ENCODE assay signal across 8 mouse cellular contexts in the genomic region with DNA sequence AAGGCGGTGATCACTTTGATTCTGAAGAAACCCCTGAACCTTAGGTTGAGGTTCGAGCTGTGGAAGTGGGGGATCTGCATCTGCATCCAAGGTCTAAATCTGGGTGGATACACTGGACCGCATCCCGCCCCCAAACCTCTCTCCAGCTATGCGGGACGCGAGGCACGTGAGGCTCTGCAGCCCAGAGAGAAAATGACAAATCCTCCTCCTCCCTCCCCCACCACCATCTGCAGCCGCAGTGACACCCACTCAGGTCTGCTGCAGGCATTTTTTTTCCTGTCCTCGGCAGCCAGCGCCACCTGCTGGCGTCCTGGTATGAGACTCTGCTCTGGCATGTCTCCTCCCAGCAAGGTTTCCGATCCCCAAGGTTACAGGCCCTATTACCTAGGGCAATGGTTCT. TPM values are rescaled to one million over a fixed set of nuclear protein-coding genes. Genes with fewer than 3 reads are reported as not detected.
DNase-seq lines count a peak whose midpoint lies in the region; ATAC-seq lines count a peak whose summit lies in the region.

No protein-coding gene starts in this region.

- H3K36me3 ChIP-seq in forebrain, embryonic 13.5 days (ENCODE audit: poor library complexity, severe bottlenecking), result peaks cover 11% of the 10 kb centered on the region; the same call in 1 of the 2 replicates
- H3K36me3 ChIP-seq in hindbrain, embryonic 15.5 days, result no peaks in the 10 kb centered on the region

- WGBS in forebrain, embryonic 13.5 days, result 3% methylated on average over 12 of the region's 13 CpGs
- WGBS in hindbrain, embryonic 15.5 days, result 1% methylated on average over 12 of the region's 13 CpGs

- no peaks in the 10 kb centered on the region for H3K9me3 ChIP-seq in forebrain, embryonic 13.5 days (replicated peaks)
- no peaks in the 10 kb centered on the region for H3K9me3 ChIP-seq in hindbrain, embryonic 15.5 days

- peaks cover 26% of the 10 kb centered on the region for H3K27me3 ChIP-seq in forebrain, embryonic 13.5 days
- no peaks in the 10 kb centered on the region for H3K27me3 ChIP-seq in hindbrain, embryonic 15.5 days

- H3K4me2 ChIP-seq in forebrain, embryonic 13.5 days, result peak overlapping the region; percentile 77
- H3K4me2 ChIP-seq in hindbrain, embryonic 15.5 days, result peak overlapping the region; percentile 63

- peak; percentile 70 for DNase-seq in NIH3T3 (ENCODE audit: low read depth)
- peak; percentile 59 for DNase-seq in c-Kit-positive CD71-positive TER-119-positive erythroid progenitor cells, embryonic 14.5 days (ENCODE audit: low spot score)
- DNase-seq in layer of hippocampus, postnatal 25 days (ENCODE audit: extremely low spot score in 1 of 2, low spot score in 1 of 2), result peak; percentile 80 to 88
- peak; percentile 32 for DNase-seq in lung, postnatal 25 days (ENCODE audit: low spot score)
- peak; percentile 94 for DNase-seq in right cerebral cortex, adult 18-20 months
- DNase-seq in yolk sac, embryonic 10.5 days (ENCODE audit: low spot score), result peak; percentile 54

- peaks cover 62% of the 10 kb centered on the region for H3K4me1 ChIP-seq in forebrain, embryonic 13.5 days
- peaks cover 62% of the 10 kb centered on the region for H3K4me1 ChIP-seq in hindbrain, embryonic 15.5 days (replicated peaks)

- peak; percentile 59 for ATAC-seq in forebrain, embryonic 13.5 days
- peak; percentile 63 for ATAC-seq in hindbrain, embryonic 15.5 days (ENCODE audit: low FRiP score, low read depth)

- H3K9ac ChIP-seq in forebrain, embryonic 13.5 days, result peak overlapping the region; percentile 98
- peak overlapping the region; percentile 99 for H3K9ac ChIP-seq in hindbrain, embryonic 15.5 days

- peak overlapping the region; percentile 85 for H3K4me3 ChIP-seq in forebrain, embryonic 13.5 days
- peak overlapping the region; percentile 80 for H3K4me3 ChIP-seq in hindbrain, embryonic 15.5 days

- peak overlapping the region; percentile 99 for H3K27ac ChIP-seq in forebrain, embryonic 13.5 days
- peak overlapping the region; percentile 98 for H3K27ac ChIP-seq in hindbrain, embryonic 15.5 days (replicated peaks)

RNA-seq across cellular contexts. Expression of gene Ythdf1, which starts 26.0 kb away (rescaled TPM):
- polyA plus RNA-seq in forebrain, embryonic 13.5 days (2015; fragmentation: Nextera tagmentation; extraction: Ambion mirVana), result 25.3 and 33.1 TPM in 2 replicates
- polyA plus RNA-seq in hindbrain, embryonic 15.5 days (2015; fragmentation: Nextera tagmentation; extraction: Ambion mirVana), result 50.1 and 54.9 TPM in 2 replicates
- total RNA-seq in layer of hippocampus, postnatal 25 days (2021), result 10 to 100 TPM; 58.7 to 62.5 TPM

RNA-seq across cellular contexts. Expression of gene Birc7, which starts 34.1 kb away (rescaled TPM):
- polyA plus RNA-seq in forebrain, embryonic 13.5 days (2015; fragmentation: Nextera tagmentation; extraction: Ambion mirVana), result 0.14 and 0.25 TPM in 2 replicates
- polyA plus RNA-seq in hindbrain, embryonic 15.5 days (2015; fragmentation: Nextera tagmentation; extraction: Ambion mirVana), result 0.18 and 0.31 TPM in 2 replicates
- total RNA-seq in layer of hippocampus, postnatal 25 days (2021), result under 1 TPM in 1 of 2 experiments, not detected in 1; 0.22 TPM

RNA-seq across cellular contexts. Expression of gene Nkain4, which starts 59.8 kb away (rescaled TPM):
- 53.3 and 53.8 TPM in 2 replicates for polyA plus RNA-seq in forebrain, embryonic 13.5 days (2015; fragmentation: Nextera tagmentation; extraction: Ambion mirVana)
- 95.5 and 106 TPM in 2 replicates for polyA plus RNA-seq in hindbrain, embryonic 15.5 days (2015; fragmentation: Nextera tagmentation; extraction: Ambion mirVana)
- total RNA-seq in layer of hippocampus, postnatal 25 days (2021), result 10 to 100 TPM; 62.0 to 63.2 TPM

Comparison
In these comparisons a context has a peak if more than half of its experiments do, and no peak if none do; other contexts are left out.
1. Peak in every context shown above with its lines: DNase-seq, ATAC-seq, H3K4me3 ChIP-seq and H3K27ac ChIP-seq.
2. DNase-seq: peak in every context shown above with its lines; median percentile 94 in right cerebral cortex, adult 18-20 months; 84 in layer of hippocampus, postnatal 25 days; 70 in NIH3T3; 59 in c-Kit-positive CD71-positive TER-119-positive erythroid progenitor cells, embryonic 14.5 days; 54 in yolk sac, embryonic 10.5 days; 32 in lung, postnatal 25 days.